ENCODE assay signal across 9 mouse cellular contexts in the genomic region with DNA sequence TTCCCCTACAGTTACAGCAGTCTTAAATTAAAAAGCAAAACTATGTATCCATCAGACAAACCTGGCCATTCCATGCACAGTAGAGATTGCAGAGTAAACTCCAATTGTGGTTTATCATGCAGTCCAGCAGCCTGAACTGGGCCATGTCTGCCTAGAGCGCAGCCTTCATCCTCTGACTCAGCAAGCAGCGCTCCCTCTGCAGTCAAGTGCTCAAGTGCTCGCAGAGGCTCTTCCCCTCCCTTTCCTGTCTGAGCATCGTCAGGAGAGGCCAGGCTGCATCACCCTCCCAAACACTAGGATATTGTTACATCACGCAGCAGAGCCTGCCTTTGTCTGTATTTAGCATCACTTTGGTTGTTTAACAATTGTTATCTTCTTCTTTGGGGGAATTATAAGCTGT. TPM values are rescaled to one million over a fixed set of nuclear protein-coding genes. Genes with fewer than 3 reads are reported as not detected.
DNase-seq lines count a peak whose midpoint lies in the region; ATAC-seq lines count a peak whose summit lies in the region.
"Had no signal": no experiment of that assay in that cellular context is flagged by ENCODE, and none has a peak within 500 bp of the region (broad histone marks: within the 10 kb centered on the region; RNA-seq: fewer than 3 reads in every experiment).

No protein-coding gene starts in this region.

- no peak overlapping the region for H3K4me3 ChIP-seq in limb, embryonic 11.5 days (ENCODE audit: low read depth, low read length)
- no peak overlapping the region for H3K4me3 ChIP-seq in limb, embryonic 10.5 days
- no peak overlapping the region for H3K4me3 ChIP-seq in hindbrain, embryonic 14.5 days (replicated peaks; ENCODE audit: low read length)
- H3K4me3 ChIP-seq: erythroblast, embryonic 14.5 days had no signal

- H3K27me3 ChIP-seq in limb, embryonic 11.5 days (ENCODE audit: control insufficient read depth, insufficient read depth, low read length): no peaks in the 10 kb centered on the region
- no peaks in the 10 kb centered on the region for H3K27me3 ChIP-seq in limb, embryonic 10.5 days (ENCODE audit: low read depth, poor library complexity, severe bottlenecking)
- no peaks in the 10 kb centered on the region for H3K27me3 ChIP-seq in hindbrain, embryonic 14.5 days (ENCODE audit: control insufficient read depth, insufficient read depth, low read length)

- H3K4me1 ChIP-seq in limb, embryonic 11.5 days (ENCODE audit: control insufficient read depth, insufficient read depth, low read length): peaks cover 16% of the 10 kb centered on the region
- peaks cover 51% of the 10 kb centered on the region for H3K4me1 ChIP-seq in limb, embryonic 10.5 days
- H3K4me1 ChIP-seq in hindbrain, embryonic 14.5 days (replicated peaks; ENCODE audit: control insufficient read depth, insufficient read depth, low read length): peaks cover 21% of the 10 kb centered on the region; the same call in 1 of the 2 replicates

- H3K9me3 ChIP-seq in limb, embryonic 11.5 days (ENCODE audit: control insufficient read depth, low read length): no peaks in the 10 kb centered on the region
- no peaks in the 10 kb centered on the region for H3K9me3 ChIP-seq in limb, embryonic 10.5 days (replicated peaks)
- H3K9me3 ChIP-seq in hindbrain, embryonic 14.5 days (ENCODE audit: control insufficient read depth, low read length): no peaks in the 10 kb centered on the region

- H3K9ac ChIP-seq in limb, embryonic 11.5 days (ENCODE audit: low read length): no peak overlapping the region
- H3K9ac ChIP-seq in hindbrain, embryonic 14.5 days: no peak overlapping the region

- no peak for ATAC-seq in limb, embryonic 11.5 days (ENCODE audit: insufficient number of reproducible peaks, low FRiP score, low TSS enrichment, low read depth)
- ATAC-seq in erythroblast, adult 5-6 weeks (replicated peaks; ENCODE audit: low FRiP score, poor library complexity, severe bottlenecking): peak; percentile 85
- peak; percentile 68; the same call in 1 of the 2 replicates for ATAC-seq in hindbrain, embryonic 14.5 days (ENCODE audit: low FRiP score)
- peak; percentile 91 for ATAC-seq in megakaryocyte-erythroid progenitor cell, adult 5-6 weeks (replicated peaks; ENCODE audit: low FRiP score, low TSS enrichment, poor library complexity, severe bottlenecking)
- no peak for ATAC-seq in monocyte, adult 5-6 weeks (replicated peaks; ENCODE audit: insufficient number of reproducible peaks, low FRiP score, low TSS enrichment, poor library complexity, severe bottlenecking)

- 6% methylated on average over 5 of the region's 5 CpGs for WGBS in limb, embryonic 11.5 days
- WGBS in limb, embryonic 10.5 days: 7% methylated on average over 5 of the region's 5 CpGs
- WGBS in hindbrain, embryonic 14.5 days: 8% methylated on average over 5 of the region's 5 CpGs

- H3K27ac ChIP-seq in limb, embryonic 11.5 days (replicated peaks; ENCODE audit: low read depth, low read length): no peak overlapping the region
- no peak overlapping the region for H3K27ac ChIP-seq in limb, embryonic 10.5 days
- peak overlapping the region; percentile 23; the same call in 1 of the 2 replicates for H3K27ac ChIP-seq in hindbrain, embryonic 14.5 days

- peak; percentile 40 for DNase-seq in limb, embryonic 11.5 days (ENCODE audit: low spot score)
- no peak for DNase-seq in limb, embryonic 10.5 days (ENCODE audit: low spot score)
- peak; percentile 42 for DNase-seq in adrenal gland, postnatal 25 days
- peak; percentile 39 for DNase-seq in hindbrain, embryonic 14.5 days (ENCODE audit: low spot score)
- no peak for DNase-seq in urinary bladder, postnatal 36 days (ENCODE audit: low spot score in 2 of 2)

- H3K36me3 ChIP-seq in limb, embryonic 11.5 days (ENCODE audit: control insufficient read depth, insufficient read depth, low read length): no peaks in the 10 kb centered on the region
- no peaks in the 10 kb centered on the region for H3K36me3 ChIP-seq in limb, embryonic 10.5 days
- no peaks in the 10 kb centered on the region for H3K36me3 ChIP-seq in hindbrain, embryonic 14.5 days (replicated peaks; ENCODE audit: control insufficient read depth, insufficient read depth)

- H3K4me2 ChIP-seq in limb, embryonic 11.5 days (ENCODE audit: low read depth, severe bottlenecking): no peak overlapping the region
- H3K4me2 ChIP-seq in hindbrain, embryonic 14.5 days (replicated peaks): 0 out of 2 replicates have a peak overlapping the region, but pooled peaks have one; percentile 4

RNA-seq across cellular contexts. Expression of a gene that starts 25.5 kb away (rescaled TPM):
- polyA plus RNA-seq in limb, embryonic 11.5 days (2014; fragmentation: Nextera tagmentation; extraction: Ambion mirVana): 16.3 and 16.9 TPM in 2 replicates
- polyA plus RNA-seq in limb, embryonic 10.5 days (2016; fragmentation: Nextera tagmentation; extraction: Ambion mirVana): 12.9 and 13.6 TPM in 2 replicates
- 72.8 and 85.1 TPM in 2 replicates for total RNA-seq in adrenal gland, postnatal 25 days (2021)
- 16.7 and 28.4 TPM in 2 replicates for total RNA-seq in erythroblast, adult 5-6 weeks (2015; ENCODE audit: low replicate concordance)
- 40.7 and 50.3 TPM in 2 replicates for total RNA-seq in erythroblast, adult 5-6 weeks (2017; ENCODE audit: low replicate concordance)
- polyA plus RNA-seq in hindbrain, embryonic 14.5 days (2014; fragmentation: Nextera tagmentation; extraction: Ambion mirVana): 49.3 and 49.4 TPM in 2 replicates
- total RNA-seq in megakaryocyte-erythroid progenitor cell, adult 5-6 weeks (2014; fragmentation: Nextera tagmentation): 54.8 and 57.8 TPM in 2 replicates
- 28.3 and 32.9 TPM in 2 replicates for total RNA-seq in megakaryocyte-erythroid progenitor cell, adult 5-6 weeks (2017)
- 11.1 to 28.0 TPM (median 16.4 TPM) in 3 replicates for total RNA-seq in monocyte, adult 5-6 weeks (2017)

Comparison
In these comparisons a context has a peak if more than half of its experiments do, and no peak if none do; other contexts are left out.
1. DNase-seq: peak in limb, embryonic 11.5 days (single experiment), adrenal gland, postnatal 25 days (single experiment) and hindbrain, embryonic 14.5 days (single experiment); none in limb, embryonic 10.5 days (single experiment) and urinary bladder, postnatal 36 days (0 of 2).
2. ATAC-seq: peak in erythroblast, adult 5-6 weeks (single experiment), hindbrain, embryonic 14.5 days (single experiment) and megakaryocyte-erythroid progenitor cell, adult 5-6 weeks (single experiment); none in limb, embryonic 11.5 days (single experiment) and monocyte, adult 5-6 weeks (single experiment).